Mouse (Mus musculus) right cerebral cortex, postnatal 4 days (tissue): Measurements from ENCODE around the gene Snx9.

Experiments used
- DNase-seq: peaks from one replicate; pipeline ENCODE4 v3.0.0-alpha.2; 2022

The Snx9 gene

GRCm38 (mm10) chr17:5841128-5841942, at the start of gene Snx9:
Gene Snx9 (plus strand): TSS chr17:5841329.
- DNase-seq, result peak; percentile 56

DNA sequence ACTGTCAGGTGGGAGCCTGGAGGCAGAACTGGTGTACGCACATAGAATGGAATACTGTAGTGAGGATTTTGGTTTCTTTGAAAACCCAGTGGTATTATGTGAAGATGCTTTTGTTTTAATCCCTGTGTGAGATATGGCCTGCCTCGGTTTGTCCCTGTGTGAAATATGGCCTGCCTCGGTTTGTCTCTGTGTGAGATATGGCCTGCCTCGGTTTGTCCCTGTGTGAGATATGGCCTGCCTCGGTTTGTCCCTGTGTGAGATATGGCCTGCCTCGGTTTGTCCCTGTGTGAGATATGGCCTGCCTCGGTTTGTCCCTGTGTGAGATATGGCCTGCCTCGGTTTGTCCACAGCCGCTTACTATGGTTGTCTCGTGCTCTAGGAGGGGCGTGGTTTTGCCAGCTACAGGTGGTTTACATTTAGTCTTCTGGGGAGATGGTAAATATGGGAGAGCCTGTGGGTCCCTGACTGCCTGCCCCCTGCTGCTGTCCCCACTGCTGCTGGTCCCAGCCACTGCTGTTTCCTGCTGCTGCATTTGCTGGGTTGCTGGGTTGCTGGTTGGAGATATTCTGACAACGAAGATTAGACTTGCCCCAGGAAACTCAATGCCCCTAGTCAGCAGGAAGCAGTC, 48.9 kb upstream of the Snx9 start:
- no peak for DNase-seq

DNA sequence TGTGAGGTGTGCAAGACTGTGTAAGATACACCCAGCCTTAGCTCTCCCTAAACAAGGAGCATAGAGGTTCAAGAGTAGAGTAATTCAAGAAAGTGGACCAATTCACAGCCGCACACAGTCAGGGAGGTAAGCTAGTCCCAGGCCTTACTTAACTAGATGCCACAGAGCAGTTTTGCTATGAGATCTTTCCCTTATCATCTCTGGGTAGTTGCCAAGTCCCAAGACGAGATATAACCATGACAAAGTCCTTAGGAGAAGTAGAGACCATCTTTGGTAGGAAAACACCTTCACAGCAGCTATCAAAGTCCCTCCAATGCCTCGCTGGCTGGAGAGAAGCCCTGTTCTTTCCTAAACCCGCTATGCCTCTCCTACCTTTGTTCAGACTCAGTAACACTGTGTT, 47.5 kb upstream of the Snx9 start:
- DNase-seq, result no peak

DNA sequence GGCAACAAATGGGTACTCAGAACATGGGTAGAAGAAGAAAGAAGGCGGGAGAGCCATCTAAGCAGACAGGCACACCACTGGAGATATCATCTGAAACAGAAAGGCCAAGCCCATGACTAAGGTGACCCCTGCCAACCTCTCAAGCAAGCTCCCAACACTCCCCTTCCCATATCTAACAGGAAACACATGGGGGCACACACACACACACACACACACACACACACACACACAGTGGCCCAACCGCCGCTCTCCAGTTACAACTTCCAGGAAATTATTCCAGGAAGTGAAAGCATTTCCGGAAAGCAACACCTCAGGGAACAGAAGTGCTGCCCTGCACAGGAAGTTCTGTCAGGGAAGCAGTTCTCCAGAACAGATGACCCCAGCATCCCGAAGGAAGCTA, 46.9 kb upstream of the Snx9 start:
- no peak for DNase-seq

DNA sequence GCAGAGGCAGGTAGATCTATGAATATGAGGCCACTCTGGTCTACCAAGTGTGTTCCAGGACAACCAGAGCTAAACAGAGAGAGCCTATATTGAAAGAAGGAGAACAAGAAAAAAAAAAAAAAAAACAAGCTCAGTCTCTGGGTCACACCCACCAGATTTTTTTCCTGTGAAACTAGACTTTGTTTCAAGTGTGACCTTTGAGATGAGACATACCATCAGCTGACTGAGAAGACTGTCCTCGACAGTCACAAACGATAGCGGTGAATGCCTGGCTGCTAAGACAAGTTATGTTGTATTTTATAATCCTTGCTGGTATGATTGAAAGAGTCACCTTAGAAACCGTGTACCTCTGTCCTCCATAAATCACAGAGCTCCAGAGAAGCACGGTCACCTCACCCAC, 45.8 kb upstream of the Snx9 start:
- no peak for DNase-seq

DNA sequence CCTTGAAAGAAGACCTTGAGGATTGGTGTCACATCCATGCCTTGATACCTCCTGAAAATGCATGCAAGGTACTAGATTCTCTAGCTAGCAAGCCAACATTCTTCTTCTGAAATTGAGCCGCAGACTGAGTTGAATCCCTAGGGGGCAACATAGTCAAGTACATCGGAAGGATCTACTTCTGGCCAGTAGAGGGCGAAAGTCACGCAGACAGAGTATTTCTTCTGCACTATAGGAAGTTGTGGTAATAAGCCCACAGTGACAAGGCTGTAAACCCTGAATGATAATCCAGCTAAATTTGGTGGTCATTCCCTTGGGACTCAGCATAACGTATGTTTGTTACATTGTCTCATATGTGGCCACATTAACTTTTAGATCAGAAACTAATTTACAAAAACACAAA, 45.3 kb upstream of the Snx9 start:
- DNase-seq, result peak; percentile 60

- peak; percentile 30 for DNase-seq
Measured at GRCm38 (mm10) chr17:5797124-5797760, 43.9 kb upstream of the Snx9 start.

GRCm38 (mm10) chr17:5798221-5798801, 42.8 kb upstream of the Snx9 start:
- no peak for DNase-seq

DNA sequence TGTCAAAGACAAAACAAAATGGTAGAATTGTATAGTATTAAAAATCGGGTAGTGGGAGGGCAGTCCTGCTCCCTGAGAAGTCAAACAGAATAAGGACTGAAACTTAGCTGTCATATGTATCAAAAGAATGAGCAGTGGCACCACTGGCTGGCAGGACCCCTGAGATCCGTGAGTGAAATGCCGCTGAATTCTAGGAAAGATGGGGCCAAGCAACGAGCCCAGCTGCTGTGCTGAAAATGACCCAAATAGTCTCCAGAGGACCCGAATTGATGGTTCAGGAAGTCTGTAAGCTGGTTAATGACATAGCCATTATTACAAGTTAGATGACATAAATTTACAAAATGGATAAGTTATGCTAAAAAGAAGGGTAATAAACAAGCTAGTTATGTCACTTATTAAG, 42.2 kb upstream of the Snx9 start:
- DNase-seq, result no peak

DNA sequence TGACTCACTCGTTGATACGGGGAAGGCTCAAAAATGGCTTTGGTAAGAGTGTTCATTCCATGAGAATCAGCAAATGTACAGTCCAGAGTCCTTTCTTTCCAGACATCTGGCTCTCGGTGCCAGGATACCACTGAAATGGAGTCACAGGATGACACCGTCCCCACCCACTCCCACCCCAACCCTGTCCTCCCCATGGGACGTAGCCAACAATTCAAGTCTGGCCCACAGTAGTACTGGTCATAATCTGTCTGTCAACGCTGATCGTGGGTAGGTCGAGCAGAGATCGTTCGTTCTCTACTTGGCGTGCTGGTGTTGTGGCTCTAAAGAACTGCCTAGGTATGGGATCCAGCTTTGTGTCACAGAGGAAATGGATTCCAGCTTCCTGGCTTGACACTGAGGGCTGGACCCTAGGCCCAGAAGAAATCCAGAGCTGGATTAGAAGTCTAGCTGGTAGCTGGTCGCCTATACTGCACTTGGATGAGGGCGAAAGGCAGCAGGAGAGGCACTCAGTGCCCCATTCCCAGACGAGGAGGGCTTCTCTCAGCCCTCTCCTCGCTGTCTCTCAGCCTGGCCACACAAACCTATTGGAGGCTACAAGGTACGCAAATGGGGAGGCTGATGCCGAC, 41.6 kb upstream of the Snx9 start:
- DNase-seq, result no peak

- DNase-seq, result no peak
Measured at GRCm38 (mm10) chr17:5800254-5800653, 40.9 kb upstream of the Snx9 start.

- no peak for DNase-seq
Measured at GRCm38 (mm10) chr17:5800824-5801560, 40.1 kb upstream of the Snx9 start.

GRCm38 (mm10) chr17:5801761-5802655, 39.1 kb upstream of the Snx9 start:
- DNase-seq, result no peak

GRCm38 (mm10) chr17:5802656-5802955, 38.5 kb upstream of the Snx9 start:
- no peak for DNase-seq

DNA sequence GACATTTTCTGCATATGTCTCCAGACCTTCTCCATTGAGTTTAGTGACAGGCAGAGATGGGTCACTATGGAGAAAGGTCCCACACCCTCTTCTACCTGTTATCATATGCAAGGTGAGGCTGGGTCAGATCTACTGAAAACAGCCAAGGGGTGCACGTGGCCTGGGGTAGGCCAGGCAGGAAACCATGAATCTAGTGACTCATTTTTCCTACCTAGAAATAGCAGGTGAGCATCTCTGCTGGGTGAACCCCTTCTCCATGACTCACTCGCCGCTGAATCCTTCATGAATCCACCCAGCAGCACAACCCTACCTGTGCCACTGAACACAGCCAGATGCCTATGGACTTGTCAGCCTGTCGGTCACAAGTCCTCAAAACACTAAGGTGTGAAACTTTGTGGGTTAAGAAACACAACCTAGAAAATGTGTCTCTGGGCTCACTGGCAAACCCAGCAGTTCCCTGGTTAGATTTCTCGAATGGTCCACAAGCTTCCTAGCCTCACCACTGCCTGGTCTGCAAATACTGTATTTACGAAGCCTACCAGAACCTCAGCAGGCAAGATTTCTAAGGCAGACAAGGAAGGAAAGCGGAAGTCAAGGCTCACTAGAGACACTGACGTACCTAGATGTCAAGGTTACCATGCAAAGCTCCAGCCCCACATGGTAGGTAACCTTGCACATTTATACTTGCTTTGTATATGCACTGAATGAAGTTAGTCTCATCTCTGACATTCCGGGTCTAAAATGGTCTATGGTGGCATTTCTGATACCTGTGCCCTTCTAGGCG, 37.7 kb upstream of the Snx9 start:
- no peak for DNase-seq

GRCm38 (mm10) chr17:5804370-5805150, 36.6 kb upstream of the Snx9 start:
- no peak for DNase-seq

DNA sequence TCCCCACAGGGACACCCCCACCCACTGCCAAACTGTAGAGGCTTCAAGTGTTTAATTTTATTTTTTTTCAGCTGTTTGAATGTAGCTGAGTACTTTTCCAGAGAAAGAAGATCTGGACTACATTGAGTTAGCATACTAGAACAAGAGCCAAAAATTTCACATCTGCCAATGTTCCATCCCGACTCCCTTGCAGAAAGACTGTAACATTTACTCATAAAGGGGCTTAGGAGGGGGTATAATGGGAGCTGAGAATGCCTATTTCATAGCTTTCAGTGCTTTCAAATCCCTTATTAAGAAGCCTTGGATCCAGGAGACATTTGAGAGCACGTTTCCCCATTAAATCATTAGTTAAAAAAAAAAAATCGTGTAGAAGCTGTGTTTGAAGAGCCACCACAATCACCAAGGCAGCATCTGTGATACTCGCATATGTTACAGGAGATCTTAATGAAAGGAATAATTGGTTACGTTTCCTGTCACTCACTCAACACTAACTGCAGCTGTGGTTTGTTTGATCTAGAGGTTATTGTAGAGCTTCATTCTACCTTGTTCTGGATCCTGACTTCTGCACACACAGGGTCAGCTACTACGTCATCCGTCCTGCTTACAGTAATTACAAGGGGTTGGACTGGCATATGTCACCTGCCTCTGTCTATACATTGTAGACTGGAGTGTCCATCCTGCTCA, 35.8 kb upstream of the Snx9 start:
- DNase-seq, result no peak

DNA sequence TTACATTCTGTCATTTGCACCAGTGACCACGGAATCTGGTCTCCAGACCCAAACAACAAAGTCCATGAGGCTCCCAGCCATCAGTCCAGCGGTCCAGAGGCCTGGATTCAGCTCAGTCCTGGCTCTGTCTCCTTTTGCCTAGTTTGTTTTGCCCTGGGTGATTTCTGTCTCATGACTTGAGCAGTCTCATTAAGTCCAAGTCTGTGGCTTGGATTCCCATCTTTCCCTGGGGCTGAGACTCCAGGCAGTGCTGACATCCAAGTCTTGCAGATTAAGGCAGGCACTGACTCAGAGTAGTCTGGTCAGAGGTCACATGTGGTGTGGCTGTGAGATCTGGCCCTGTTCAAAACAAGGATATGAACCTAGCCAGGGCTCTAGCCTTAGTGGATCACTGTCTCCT, 35.2 kb upstream of the Snx9 start:
- no peak for DNase-seq

DNA sequence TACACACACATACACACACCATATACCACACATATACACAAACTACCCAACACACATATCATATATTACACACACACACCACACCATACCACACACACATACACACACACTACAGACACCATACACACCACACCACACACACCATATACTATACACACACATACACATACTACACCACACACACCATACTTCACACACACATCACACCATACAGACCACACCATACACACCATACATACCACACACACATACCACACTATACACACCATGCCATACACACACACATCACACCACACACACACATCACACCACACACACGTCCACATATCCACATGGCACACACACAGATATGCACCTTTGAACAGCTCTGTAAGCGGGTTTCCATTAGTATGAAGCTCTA, 34.3 kb upstream of the Snx9 start:
- DNase-seq, result no peak
